Mouse (Mus musculus): ENCODE results near the gene Bcl2. TPM values are rescaled to one million over a fixed set of nuclear protein-coding genes. Genes with fewer than 3 reads are reported as not detected.

Gene Bcl2
- total and polyA plus RNA-seq, 3 experiments: 30.9 to 87.0 (median 38.8) TPM

DNA sequence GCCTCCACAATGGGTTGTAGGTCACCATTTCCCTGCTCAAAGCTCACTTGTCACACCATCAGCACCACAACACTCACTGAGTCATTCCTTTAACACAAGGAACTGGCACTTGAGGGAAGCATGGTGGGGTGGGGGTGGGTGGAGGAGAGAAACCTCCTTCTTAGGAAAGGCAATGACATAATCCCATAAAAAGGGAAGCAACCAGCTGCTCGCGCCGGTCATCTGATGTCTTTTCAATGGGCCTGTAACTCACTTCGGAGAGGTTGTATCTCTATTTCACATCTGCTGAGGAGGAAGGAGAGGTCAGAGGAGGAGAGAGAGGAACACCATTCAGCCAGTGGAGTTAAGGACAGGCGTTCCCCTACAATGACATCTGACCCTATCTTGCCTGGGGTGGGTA lies 86.8 kb downstream of the Bcl2 start:
- H3K27ac ChIP-seq (ENCODE audit: control insufficient read depth, low read depth, low read length): no peak overlapping the region; the same call in 1 of the 2 replicates
- peaks cover 15% of the 10 kb centered on the region for H3K79me2 ChIP-seq (ENCODE audit: control insufficient read depth, insufficient read depth, low read length, poor library complexity)
- no peak overlapping the region for H3K4me3 ChIP-seq (ENCODE audit: control insufficient read depth in 1 of 2, insufficient read depth in 1 of 2, low read depth in 2 of 2, low read length in 2 of 2)
- no peaks in the 10 kb centered on the region for H3K27me3 ChIP-seq (ENCODE audit: control insufficient read depth in 1 of 2, insufficient read depth in 2 of 2, low read length in 2 of 2)
- H3K4me1 ChIP-seq (ENCODE audit: control insufficient read depth in 1 of 2, insufficient read depth in 2 of 2, low read length in 2 of 2): peaks cover 13 to 25% of the 10 kb centered on the region in 2 experiments
- peaks cover 0 to 21% of the 10 kb centered on the region in 2 experiments; a peak in 2 of 4 replicates for H3K36me3 ChIP-seq (ENCODE audit: control insufficient read depth in 1 of 2, insufficient read depth in 2 of 2, low read length in 2 of 2)
- TF ChIP-seq TBP (IDR thresholded peaks at IDR 0.05; ENCODE audit: low read depth, low read length) (0 out of 2 replicates have a peak, but pooled peaks have one; percentile 23), RCOR1 (IDR thresholded peaks at IDR 0.05; ENCODE audit: low read depth, low read length) (no peak), EP300 (IDR thresholded peaks at IDR 0.05; ENCODE audit: low read depth in 1 of 2, low read length in 2 of 2) (peak; percentile 33 to 46; a peak in 2 of 4 replicates), ZMIZ1 (IDR thresholded peaks at IDR 0.05; ENCODE audit: low read depth, low read length) (no peak), TAL1 (IDR thresholded peaks at IDR 0.05; ENCODE audit: low read length) (peak; percentile 75), USF1 (IDR thresholded peaks at IDR 0.05; ENCODE audit: low read depth, low read length) (0 out of 2 replicates have a peak, but pooled peaks have one; percentile 13), GATA1 (IDR thresholded peaks at IDR 0.05; ENCODE audit: low read depth, low read length) (peak; percentile 50), SIN3A (IDR thresholded peaks at IDR 0.05; ENCODE audit: low read length) (peak; percentile 46; the same call in 1 of the 2 replicates), ETS1 (IDR thresholded peaks at IDR 0.05; ENCODE audit: low read depth, low read length) (peak; percentile 99), TCF12 (IDR thresholded peaks at IDR 0.05; ENCODE audit: low read depth, low read length) (0 out of 2 replicates have a peak, but pooled peaks have one; percentile 52), MXI1 (IDR thresholded peaks at IDR 0.05; ENCODE audit: low read depth, low read length) (peak; percentile 62; the same call in 1 of the 2 replicates)
- H3K9ac ChIP-seq (ENCODE audit: control insufficient read depth, low read depth, low read length, poor library complexity, severe bottlenecking): no peak overlapping the region
- no peaks in the 10 kb centered on the region for H3K9me3 ChIP-seq (replicated peaks; ENCODE audit: insufficient read depth, low read length)
- DNase-seq (ENCODE audit: low read depth, low spot score): peak; percentile 82

DNA sequence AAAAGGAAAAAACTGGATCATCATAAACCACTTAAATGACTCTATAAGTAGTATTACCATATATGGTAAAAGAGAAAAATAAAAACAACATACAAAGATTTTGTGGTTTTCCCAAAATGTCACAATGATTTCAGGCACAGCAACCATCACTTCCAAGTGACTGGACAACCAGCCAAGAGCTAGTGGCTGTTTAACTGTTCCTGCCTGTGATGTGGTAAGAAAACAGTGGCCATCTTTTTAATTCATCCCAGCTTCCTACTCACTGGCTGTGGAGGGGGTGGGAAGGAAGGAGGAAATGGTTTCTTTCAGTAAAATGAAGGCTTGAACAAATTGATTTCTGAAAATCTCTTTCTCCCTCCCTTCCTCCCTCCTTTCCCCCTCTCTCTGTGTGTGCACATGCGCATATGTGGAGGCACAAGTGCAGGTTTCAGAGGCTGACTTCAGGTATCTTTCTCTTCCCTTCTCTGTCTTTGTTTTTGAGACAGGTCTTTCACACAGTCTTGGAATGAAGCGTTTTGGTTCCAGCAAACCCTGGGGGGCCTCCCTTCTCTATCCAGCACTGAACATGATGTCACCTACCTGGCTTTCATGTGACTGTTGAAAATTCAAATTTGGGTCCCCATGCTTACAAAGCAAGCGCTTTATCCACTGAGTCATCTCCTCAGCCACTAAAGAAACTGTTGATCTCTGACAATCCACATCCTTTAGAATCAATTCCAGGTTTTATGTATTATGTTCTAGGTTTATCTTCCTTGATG lies 93.7 kb downstream of the Bcl2 start:
- no peak for DNase-seq (ENCODE audit: low read depth, low spot score)
- H3K27me3 ChIP-seq (ENCODE audit: control insufficient read depth in 1 of 2, insufficient read depth in 2 of 2, low read length in 2 of 2): no peaks in the 10 kb centered on the region; a peak in 1 of 4 replicates
- H3K9me3 ChIP-seq (replicated peaks; ENCODE audit: insufficient read depth, low read length): no peaks in the 10 kb centered on the region
- no peak overlapping the region for H3K27ac ChIP-seq (ENCODE audit: control insufficient read depth, low read depth, low read length)
- no peak overlapping the region for H3K9ac ChIP-seq (ENCODE audit: control insufficient read depth, low read depth, low read length, poor library complexity, severe bottlenecking)
- no peak overlapping the region for H3K4me3 ChIP-seq (ENCODE audit: control insufficient read depth in 1 of 2, insufficient read depth in 1 of 2, low read depth in 2 of 2, low read length in 2 of 2)
- 0 out of 4 replicates have a peak, but pooled peaks cover 0 to 3% of the 10 kb centered on the region in 2 experiments for H3K4me1 ChIP-seq (ENCODE audit: control insufficient read depth in 1 of 2, insufficient read depth in 2 of 2, low read length in 2 of 2)
- H3K79me2 ChIP-seq (ENCODE audit: control insufficient read depth, insufficient read depth, low read length, poor library complexity): peaks cover 5% of the 10 kb centered on the region
- no peaks in the 10 kb centered on the region for H3K36me3 ChIP-seq (ENCODE audit: control insufficient read depth in 1 of 2, insufficient read depth in 2 of 2, low read length in 2 of 2)
- no peak for TF ChIP-seq JUND (IDR thresholded peaks at IDR 0.05; ENCODE audit: low read depth, low read length)
- no peak for TF ChIP-seq ETS1 (IDR thresholded peaks at IDR 0.05; ENCODE audit: low read depth, low read length)

DNA sequence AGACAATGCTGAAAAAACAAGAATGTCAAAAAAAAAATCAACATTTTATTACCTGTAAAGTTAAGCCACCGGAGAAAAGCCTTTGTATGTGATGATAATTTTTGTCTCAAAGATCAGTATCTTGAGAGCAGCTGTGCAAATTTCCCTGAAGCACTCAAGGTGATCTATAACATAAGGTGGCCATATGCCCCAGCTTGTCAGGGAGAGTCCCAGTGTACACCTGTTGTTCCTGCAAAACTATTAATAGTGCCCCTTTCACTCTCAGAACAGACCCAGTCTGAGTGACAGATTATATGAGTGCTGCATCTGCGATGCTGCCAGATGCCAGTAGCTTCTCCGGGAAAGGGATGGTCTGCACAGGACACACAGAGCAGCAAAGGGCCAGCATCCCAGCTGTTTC lies 95.3 kb downstream of the Bcl2 start:
- DNase-seq (ENCODE audit: low read depth, low spot score): no peak

More for the DNA sequence above, 95.3 kb downstream of the Bcl2 start:
- Histone ChIP-seq H3K4me3 (ENCODE audit: control insufficient read depth in 1 of 2, insufficient read depth in 1 of 2, low read depth in 2 of 2, low read length in 2 of 2) (no peak overlapping the region), H3K9ac (ENCODE audit: control insufficient read depth, low read depth, low read length, poor library complexity, severe bottlenecking) (no peak overlapping the region), H3K4me1 (ENCODE audit: control insufficient read depth in 1 of 2, insufficient read depth in 2 of 2, low read length in 2 of 2) (no peaks in the 10 kb centered on the region), H3K27ac (ENCODE audit: control insufficient read depth, low read depth, low read length) (no peak overlapping the region), H3K79me2 (ENCODE audit: control insufficient read depth, insufficient read depth, low read length, poor library complexity) (peaks cover 2% of the 10 kb centered on the region), H3K36me3 (ENCODE audit: control insufficient read depth in 1 of 2, insufficient read depth in 2 of 2, low read length in 2 of 2) (no peaks in the 10 kb centered on the region), H3K9me3 (replicated peaks; ENCODE audit: insufficient read depth, low read length) (no peaks in the 10 kb centered on the region), H3K27me3 (ENCODE audit: control insufficient read depth in 1 of 2, insufficient read depth in 2 of 2, low read length in 2 of 2) (no peaks in the 10 kb centered on the region; a peak in 1 of 4 replicates)
- TF ChIP-seq USF2 (IDR thresholded peaks at IDR 0.05; ENCODE audit: borderline replicate concordance in 1 of 2, insufficient read depth in 1 of 2, low read depth in 1 of 2, low read length in 2 of 2) (no peak), POLR2AphosphoS2 (IDR thresholded peaks at IDR 0.05; ENCODE audit: low read length) (no peak), MEF2A (IDR thresholded peaks at IDR 0.05; ENCODE audit: extremely low read depth, insufficient replicate concordance, low read depth, low read length, poor library complexity, severe bottlenecking) (no peak), GATA1 (IDR thresholded peaks at IDR 0.05; ENCODE audit: low read depth, low read length) (no peak), UBTF (IDR thresholded peaks at IDR 0.05; ENCODE audit: borderline replicate concordance, insufficient read depth, low read depth, low read length) (no peak), POLR2AphosphoS5 (IDR thresholded peaks at IDR 0.05; ENCODE audit: borderline replicate concordance, low read depth, low read length) (no peak), CTCF (IDR thresholded peaks at IDR 0.05 in 2 of 3, conservative IDR thresholded peaks at IDR 0.05 in 1 of 3; ENCODE audit: control insufficient read depth in 1 of 3, insufficient read depth in 1 of 3, low read depth in 2 of 3, low read length in 3 of 3, poor library complexity in 1 of 3, severe bottlenecking in 1 of 3) (no peak), CHD2 (IDR thresholded peaks at IDR 0.05; ENCODE audit: low read length) (no peak), SIN3A (IDR thresholded peaks at IDR 0.05; ENCODE audit: low read length) (no peak), SMC3 (IDR thresholded peaks at IDR 0.05; ENCODE audit: low read depth, low read length) (no peak), JUND (IDR thresholded peaks at IDR 0.05; ENCODE audit: low read depth, low read length) (no peak)
